Comparison of ENCODE assay signal across 8 mouse cellular contexts in the genomic region with DNA sequence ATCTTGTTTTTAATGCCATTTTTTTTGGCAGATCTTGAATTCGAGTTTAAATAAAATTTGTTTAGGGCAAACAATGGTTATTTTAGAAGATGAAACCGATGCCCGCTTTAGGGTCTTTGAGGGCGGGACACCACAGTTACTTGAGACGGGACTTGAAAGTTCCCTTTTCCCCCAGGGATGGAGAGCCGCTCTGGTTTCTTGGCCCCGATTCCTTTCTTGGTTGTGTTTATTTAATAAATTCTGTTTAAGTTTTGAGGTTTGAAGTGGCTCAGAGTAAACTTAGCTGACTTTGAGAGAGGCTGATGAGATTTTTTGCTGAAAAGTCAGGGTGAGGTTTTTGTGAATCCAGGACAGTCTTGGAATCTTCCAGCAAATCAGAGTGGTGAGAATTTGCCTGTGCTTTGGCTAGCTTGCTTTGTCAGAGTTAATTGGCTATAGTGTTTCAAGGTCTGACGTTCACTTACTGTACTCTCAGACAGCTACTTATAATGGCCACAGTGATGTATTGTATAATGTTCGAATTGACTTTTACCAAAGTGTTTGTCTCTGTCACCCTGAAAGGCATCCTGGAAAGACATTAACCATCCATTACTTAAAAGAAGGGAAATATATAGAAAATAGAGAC. TPM values are rescaled to one million over a fixed set of nuclear protein-coding genes. Genes with fewer than 3 reads are reported as not detected.
DNase-seq lines count a peak whose midpoint lies in the region; ATAC-seq and TF ChIP-seq lines count a peak whose summit lies in the region.

No protein-coding gene starts in this region.

- H3K36me3 ChIP-seq in kidney, adult 2 months (ENCODE audit: control insufficient read depth, insufficient read depth, low read length) = no peaks in the 10 kb centered on the region
- no peaks in the 10 kb centered on the region for H3K36me3 ChIP-seq in hindbrain, embryonic 14.5 days (replicated peaks; ENCODE audit: control insufficient read depth, insufficient read depth)
- no peaks in the 10 kb centered on the region for H3K36me3 ChIP-seq in midbrain, embryonic 14.5 days (ENCODE audit: control insufficient read depth, insufficient read depth, low read length)

- no peaks in the 10 kb centered on the region for H3K27me3 ChIP-seq in kidney, adult 2 months (replicated peaks; ENCODE audit: control insufficient read depth, insufficient read depth, low read length)
- 0 out of 2 replicates have a peak, but pooled peaks cover 11% of the 10 kb centered on the region for H3K27me3 ChIP-seq in hindbrain, embryonic 14.5 days (ENCODE audit: control insufficient read depth, insufficient read depth, low read length)
- peaks cover 7% of the 10 kb centered on the region; the same call in 1 of the 2 replicates for H3K27me3 ChIP-seq in midbrain, embryonic 14.5 days (ENCODE audit: control insufficient read depth, insufficient read depth, low read length)

- DNase-seq in kidney, adult 2 months = peak; percentile 31
- no peak for DNase-seq in kidney, postnatal 36 days
- DNase-seq in NIH3T3 (ENCODE audit: low read depth) = peak; percentile 42
- DNase-seq in hindbrain, embryonic 14.5 days (ENCODE audit: low spot score) = no peak
- no peak for DNase-seq in midbrain, embryonic 14.5 days
- DNase-seq in urinary bladder, adult 2 months (ENCODE audit: low spot score) = no peak
- DNase-seq in adrenal gland, postnatal 36 days = no peak
- DNase-seq in frontal cortex, postnatal 14 days (ENCODE audit: low spot score in 2 of 2) = no peak

- H3K4me3 ChIP-seq in kidney, adult 2 months (ENCODE audit: insufficient read depth, low read depth, low read length) = peak overlapping the region; percentile 67
- H3K4me3 ChIP-seq in hindbrain, embryonic 14.5 days (replicated peaks; ENCODE audit: low read length) = peak overlapping the region; percentile 56
- peak overlapping the region; percentile 70 for H3K4me3 ChIP-seq in midbrain, embryonic 14.5 days (replicated peaks; ENCODE audit: low read depth, low read length)

- peak overlapping the region; percentile 86 for H3K4me2 ChIP-seq in hindbrain, embryonic 14.5 days (replicated peaks)
- peak overlapping the region; percentile 98 for H3K4me2 ChIP-seq in midbrain, embryonic 14.5 days (ENCODE audit: low read length)

- H3K9ac ChIP-seq in hindbrain, embryonic 14.5 days = peak overlapping the region; percentile 63
- H3K9ac ChIP-seq in midbrain, embryonic 14.5 days (replicated peaks; ENCODE audit: low read length) = peak overlapping the region; percentile 70; the same call in 1 of the 2 replicates

- TF ChIP-seq POLR2A in kidney, adult 2 months (IDR thresholded peaks at IDR 0.05; ENCODE audit: low read depth, low read length) = no peak

- 3% methylated on average over 9 of the region's 9 CpGs for WGBS in kidney, adult 2 months
- WGBS in hindbrain, embryonic 14.5 days = 9% methylated on average over 9 of the region's 9 CpGs
- 9% methylated on average over 9 of the region's 9 CpGs for WGBS in midbrain, embryonic 14.5 days

- H3K27ac ChIP-seq in kidney, adult 2 months (ENCODE audit: insufficient read depth, low read depth, low read length) = peak overlapping the region; percentile 80
- H3K27ac ChIP-seq in hindbrain, embryonic 14.5 days = no peak overlapping the region
- no peak overlapping the region for H3K27ac ChIP-seq in midbrain, embryonic 14.5 days (replicated peaks; ENCODE audit: low read depth, low read length)

- no peaks in the 10 kb centered on the region for H3K9me3 ChIP-seq in hindbrain, embryonic 14.5 days (ENCODE audit: control insufficient read depth, low read length)
- H3K9me3 ChIP-seq in midbrain, embryonic 14.5 days (ENCODE audit: control insufficient read depth, low read length) = no peaks in the 10 kb centered on the region

- no peak for ATAC-seq in hindbrain, embryonic 14.5 days (ENCODE audit: low FRiP score)
- no peak for ATAC-seq in midbrain, embryonic 14.5 days (ENCODE audit: low FRiP score, low TSS enrichment)

- no peak for TF ChIP-seq CTCF in kidney, adult 2 months (conservative IDR thresholded peaks at IDR 0.05; ENCODE audit: insufficient read depth, insufficient read length, low read depth, low read length)

- H3K4me1 ChIP-seq in kidney, adult 2 months (ENCODE audit: control insufficient read depth, insufficient read depth, low read length) = peaks cover 9% of the 10 kb centered on the region; the same call in 1 of the 2 replicates
- 0 out of 2 replicates have a peak, but pooled peaks cover 4% of the 10 kb centered on the region for H3K4me1 ChIP-seq in hindbrain, embryonic 14.5 days (replicated peaks; ENCODE audit: control insufficient read depth, insufficient read depth, low read length)
- H3K4me1 ChIP-seq in midbrain, embryonic 14.5 days (ENCODE audit: control insufficient read depth, insufficient read depth, low read length) = peaks cover 7% of the 10 kb centered on the region

RNA-seq across cellular contexts. Expression of gene Myo10, which starts 1.3 kb away (rescaled TPM):
- 45.4 and 51.9 TPM in 2 replicates for polyA plus RNA-seq in kidney, adult 2 months (2012; rRNA removed)
- polyA plus RNA-seq in hindbrain, embryonic 14.5 days (2014; fragmentation: Nextera tagmentation; extraction: Ambion mirVana) = 24.4 and 29.4 TPM in 2 replicates
- 24.5 and 33.6 TPM in 2 replicates for polyA plus RNA-seq in midbrain, embryonic 14.5 days (2014; fragmentation: Nextera tagmentation; extraction: Ambion mirVana)
- polyA plus RNA-seq in urinary bladder, adult 2 months (2012; rRNA removed) = 24.8 and 26.0 TPM in 2 replicates
- 100 to 1,000 TPM in 1 of 2 experiments, 10 to 100 TPM in 1; 83.3 to 141 TPM for total RNA-seq in adrenal gland, postnatal 36 days (2021)

Comparison
In these comparisons a context has a peak if more than half of its experiments do, and no peak if none do; other contexts are left out.
1. DNase-seq: peak in kidney, adult 2 months (single experiment) and NIH3T3 (single experiment); none in kidney, postnatal 36 days (0 of 2), hindbrain, embryonic 14.5 days (single experiment), midbrain, embryonic 14.5 days (single experiment), urinary bladder, adult 2 months (single experiment), adrenal gland, postnatal 36 days (0 of 2) and frontal cortex, postnatal 14 days (0 of 2).
2. Peak in every context shown above with its lines, with median percentiles within 50 percentile points of each other: H3K4me3 ChIP-seq.